Mouse (Mus musculus) embryo, embryonic 11 days (tissue): Measurements from ENCODE around the gene Yjefn3.

Source experiments
- DNase-seq: peaks from one replicate; pipeline ENCODE4 v3.0.0-alpha.2; 2015

Gene Yjefn3

GRCm38 (mm10) chr8:69877992-69878391 is 24.5 kb downstream of the Yjefn3 start:
- DNase-seq, result no peak

GRCm38 (mm10) chr8:69877396-69877795 is 25.1 kb downstream of the Yjefn3 start:
- DNase-seq, result no peak

- DNase-seq, result no peak
Measured at GRCm38 (mm10) chr8:69876967-69877366, 25.5 kb downstream of the Yjefn3 start.

DNA sequence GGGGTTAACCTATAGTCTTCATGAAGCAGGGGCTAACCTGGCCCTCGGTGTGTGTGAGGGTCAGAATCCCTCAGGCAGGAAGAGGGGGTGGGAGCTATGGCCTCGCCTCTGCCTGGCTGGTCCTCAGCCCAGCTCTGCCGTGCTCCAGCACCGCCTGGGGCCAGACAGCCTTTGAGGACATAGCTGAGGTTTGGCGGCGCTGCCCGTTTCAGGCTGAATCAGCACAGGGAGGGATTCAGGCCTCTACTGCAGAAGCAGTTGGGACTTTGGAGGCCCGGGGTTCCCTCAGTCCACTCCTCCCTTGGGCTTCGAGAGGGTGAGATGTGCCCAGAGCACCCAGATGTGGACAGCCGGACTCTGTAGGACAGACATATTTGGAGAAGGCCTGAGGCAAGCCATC is 26.4 kb downstream of the Yjefn3 start:
- no peak for DNase-seq

GRCm38 (mm10) chr8:69874654-69875053 is 27.9 kb downstream of the Yjefn3 start:
- no peak for DNase-seq

DNA sequence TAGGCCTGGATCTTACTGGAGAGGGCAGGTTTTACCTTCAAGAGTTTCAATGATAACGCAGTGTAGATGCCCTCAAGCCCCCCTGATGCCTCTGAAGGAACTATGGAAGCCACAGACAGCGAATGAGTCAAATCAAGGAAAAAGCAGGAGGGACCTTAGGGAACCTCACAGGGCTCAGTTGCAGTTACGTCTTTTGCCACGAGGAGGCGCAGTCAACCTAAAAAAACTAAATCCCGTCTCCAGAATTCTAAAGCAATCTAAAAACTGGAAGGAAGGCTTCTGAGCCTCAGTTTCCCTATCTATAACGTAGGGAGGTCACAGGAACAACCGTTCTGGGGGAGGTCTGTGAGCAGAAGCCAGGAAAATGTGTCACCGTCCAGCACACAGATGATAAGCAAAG is 28.4 kb downstream of the Yjefn3 start:
- DNase-seq, result peak; percentile 78

DNA sequence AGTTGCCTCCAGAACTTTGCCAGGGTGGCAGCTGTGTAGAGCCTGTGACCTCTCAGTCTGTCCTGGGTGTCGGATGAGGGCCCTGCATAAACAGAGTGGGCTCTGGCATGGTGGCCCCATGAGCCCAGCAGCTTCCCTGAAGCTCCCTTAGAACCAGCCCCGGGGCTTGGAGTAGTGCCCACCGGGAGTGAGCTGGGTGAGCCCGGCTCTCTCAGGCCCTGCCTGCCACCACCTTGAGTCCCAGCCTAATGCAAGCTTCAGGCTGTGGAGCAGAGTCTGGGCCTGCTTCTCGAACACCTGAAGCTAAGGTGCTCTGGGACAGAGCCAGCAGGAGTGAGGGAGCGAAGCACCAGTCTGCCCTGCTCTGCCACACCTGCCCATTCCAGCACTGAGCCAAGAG is 31.6 kb downstream of the Yjefn3 start:
- no peak for DNase-seq

DNA sequence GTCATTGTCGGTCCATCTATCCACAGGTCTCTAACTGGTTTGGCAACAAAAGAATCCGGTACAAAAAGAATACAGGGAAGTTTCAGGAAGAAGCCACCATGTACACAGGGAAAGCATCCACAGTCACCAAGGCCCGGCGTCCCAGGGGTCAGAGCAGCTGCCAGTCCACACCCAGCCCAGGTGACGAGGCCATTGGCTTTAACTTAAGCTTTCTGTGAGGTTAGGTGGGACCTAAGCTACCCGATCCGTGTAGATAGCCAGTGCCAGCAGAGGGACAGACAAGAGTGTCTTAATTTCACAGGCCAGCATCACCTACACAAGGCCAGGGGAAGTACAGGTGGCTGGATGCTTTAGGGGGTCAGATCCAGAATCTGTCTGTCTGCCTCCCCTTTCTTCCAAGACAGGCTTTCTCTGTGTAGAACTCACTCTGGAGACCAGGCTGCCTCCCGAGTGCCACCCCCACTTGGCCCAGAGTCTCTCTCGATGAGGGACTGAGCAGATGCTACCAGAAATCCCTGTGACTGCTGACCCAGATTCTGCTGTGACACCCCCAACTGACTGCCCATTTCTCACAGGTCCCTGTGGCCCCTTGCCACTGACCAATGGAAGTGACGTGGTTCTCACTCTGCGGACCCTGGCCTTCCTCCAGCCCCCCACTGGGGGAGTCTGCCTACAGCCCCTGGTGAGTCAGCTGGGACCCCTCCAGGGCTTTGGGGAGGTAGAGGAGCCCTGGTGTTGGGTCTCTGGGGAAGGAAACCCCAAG is 32.3 kb downstream of the Yjefn3 start:
- no peak for DNase-seq

DNA sequence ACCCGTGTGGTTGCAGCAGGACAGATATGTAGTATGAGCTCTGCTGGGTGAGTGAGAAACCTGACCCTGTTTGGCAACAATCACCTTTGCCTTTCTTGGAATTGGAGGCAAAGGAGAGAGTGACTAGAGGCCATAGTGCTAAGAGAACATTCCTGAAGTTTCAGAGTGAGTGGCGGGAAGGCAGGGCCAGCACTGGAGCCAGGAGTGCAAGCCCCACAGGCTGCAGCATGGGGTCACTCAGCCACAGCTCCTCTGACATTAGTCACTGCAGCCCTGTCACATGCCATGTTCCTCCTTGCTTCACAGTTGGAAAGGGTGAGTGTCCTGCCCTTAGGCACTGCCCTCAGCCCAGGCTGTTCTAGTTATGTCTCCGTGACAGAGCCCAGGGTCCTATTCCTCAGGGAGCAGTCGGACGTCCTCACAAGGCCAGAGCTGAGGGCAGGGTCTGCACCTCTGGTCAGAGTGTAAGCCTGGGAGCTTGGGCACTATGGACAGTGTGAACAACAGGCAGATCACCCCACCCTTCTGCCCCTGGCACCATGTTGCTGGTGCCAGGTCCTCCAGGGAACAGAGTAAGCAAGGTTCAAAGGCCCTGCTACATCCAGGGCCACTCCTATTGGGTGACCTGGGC is 34.7 kb downstream of the Yjefn3 start:
- no peak for DNase-seq

GRCm38 (mm10) chr8:69864180-69864579 is 38.3 kb downstream of the Yjefn3 start:
- DNase-seq, result no peak

DNA sequence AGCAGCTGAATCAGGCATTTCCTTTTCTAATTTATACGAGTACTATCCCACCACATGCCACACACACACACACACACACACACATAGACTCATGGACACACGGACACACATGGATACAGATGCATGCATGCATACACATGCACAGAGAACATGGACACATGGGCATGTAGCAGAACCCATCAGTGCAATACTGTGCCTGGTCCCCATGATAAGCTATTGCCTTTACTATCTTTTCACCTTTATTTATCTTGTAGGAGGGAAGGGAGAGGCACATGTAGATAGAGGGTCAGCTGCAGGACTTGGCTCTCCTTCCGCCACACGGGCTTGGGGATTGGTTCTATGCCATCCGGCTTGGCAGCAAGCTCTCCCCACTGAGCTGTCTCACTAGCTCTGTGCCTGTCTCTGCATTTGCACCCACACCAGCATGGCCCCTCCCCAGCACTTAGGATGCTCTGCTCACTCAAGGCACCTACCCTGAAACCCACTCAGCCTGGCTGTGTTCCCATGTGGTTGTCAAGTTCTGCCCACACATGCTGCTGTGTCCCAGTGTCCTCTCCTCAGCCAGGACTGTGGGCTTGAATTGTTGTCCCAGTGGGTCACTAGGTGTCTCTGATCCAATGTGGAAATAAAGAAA is 39.0 kb downstream of the Yjefn3 start:
- no peak for DNase-seq

DNA sequence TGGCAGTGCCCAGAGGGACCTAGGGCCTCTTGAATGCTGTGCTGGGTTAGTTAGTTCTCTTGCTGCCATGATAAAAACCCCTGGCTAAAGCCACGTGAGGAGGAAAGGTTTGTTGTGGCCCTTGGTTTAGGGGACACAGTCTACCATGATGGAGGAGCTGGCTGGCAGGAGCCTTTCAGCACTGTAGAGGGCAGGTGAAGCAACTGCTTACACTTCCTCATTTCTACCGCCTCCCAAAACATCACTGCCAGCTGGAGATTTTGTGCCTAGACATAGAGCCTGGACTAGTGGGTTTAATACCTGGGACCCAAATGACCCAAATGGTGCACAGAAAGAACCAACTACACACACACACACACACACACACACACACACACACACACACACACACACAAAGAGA is 41.3 kb downstream of the Yjefn3 start:
- no peak for DNase-seq

DNA sequence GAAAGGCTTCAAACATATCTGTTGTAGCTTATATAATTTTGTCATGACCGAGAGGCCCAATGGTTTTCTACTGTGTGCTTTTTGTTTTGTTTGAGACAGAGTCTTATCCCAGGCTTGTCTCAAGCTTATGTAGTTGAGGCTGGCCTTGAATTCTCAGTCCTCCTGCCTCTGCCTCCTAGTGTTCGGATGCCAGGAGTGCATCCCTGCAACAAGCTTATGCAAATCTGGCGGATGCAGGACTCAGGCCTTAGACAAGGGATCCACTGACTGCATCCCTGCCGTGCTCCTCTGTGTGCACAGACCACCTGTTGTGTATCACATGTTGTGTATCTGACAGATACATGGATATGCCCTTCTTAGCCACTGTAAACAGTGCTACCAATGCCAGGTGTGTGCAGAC is 41.7 kb downstream of the Yjefn3 start:
- peak; percentile 19 for DNase-seq

DNA sequence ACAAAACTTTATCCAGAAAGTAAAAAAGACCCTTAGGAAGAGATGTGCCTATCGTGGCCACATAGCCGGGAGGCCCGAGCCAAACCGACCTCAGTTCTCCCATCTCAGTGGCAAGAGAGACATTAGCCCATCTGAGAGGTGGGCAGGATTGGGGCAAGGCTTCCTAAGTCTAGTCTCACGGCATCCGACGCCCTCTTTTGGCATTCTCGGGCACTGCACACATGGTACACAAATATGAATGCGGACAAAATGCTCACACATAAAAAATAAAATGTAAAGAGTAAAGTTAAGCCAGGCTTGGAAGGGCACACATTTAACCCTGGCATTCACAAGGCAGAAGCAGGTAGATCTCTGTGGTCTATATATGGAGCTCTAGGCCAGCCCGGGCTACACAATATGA is 48.6 kb downstream of the Yjefn3 start:
- DNase-seq, result no peak

GRCm38 (mm10) chr8:69850926-69851506 is 51.5 kb downstream of the Yjefn3 start:
- DNase-seq, result no peak

- DNase-seq, result no peak
Measured at GRCm38 (mm10) chr8:69849899-69850298, 52.6 kb downstream of the Yjefn3 start.

DNA sequence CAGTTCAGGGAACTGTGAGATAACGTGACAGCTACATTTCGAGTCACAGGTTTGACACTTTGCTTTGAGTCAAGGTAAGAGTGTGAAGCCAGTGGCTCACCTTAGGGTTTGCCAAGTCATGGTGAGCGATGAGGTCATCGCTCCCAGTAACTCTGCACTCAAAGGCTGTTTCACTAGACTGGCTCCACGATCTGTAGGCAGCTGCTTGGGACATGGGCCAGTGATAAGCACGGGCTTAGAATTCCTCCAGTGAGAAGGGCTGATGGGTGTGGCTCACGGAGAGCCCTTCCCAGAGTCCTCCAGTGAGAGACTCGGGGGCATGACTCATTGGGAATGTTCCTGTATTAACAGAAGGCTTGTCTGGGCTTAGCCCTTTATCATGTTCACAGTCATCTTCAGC is 53.6 kb downstream of the Yjefn3 start:
- DNase-seq, result no peak

DNA sequence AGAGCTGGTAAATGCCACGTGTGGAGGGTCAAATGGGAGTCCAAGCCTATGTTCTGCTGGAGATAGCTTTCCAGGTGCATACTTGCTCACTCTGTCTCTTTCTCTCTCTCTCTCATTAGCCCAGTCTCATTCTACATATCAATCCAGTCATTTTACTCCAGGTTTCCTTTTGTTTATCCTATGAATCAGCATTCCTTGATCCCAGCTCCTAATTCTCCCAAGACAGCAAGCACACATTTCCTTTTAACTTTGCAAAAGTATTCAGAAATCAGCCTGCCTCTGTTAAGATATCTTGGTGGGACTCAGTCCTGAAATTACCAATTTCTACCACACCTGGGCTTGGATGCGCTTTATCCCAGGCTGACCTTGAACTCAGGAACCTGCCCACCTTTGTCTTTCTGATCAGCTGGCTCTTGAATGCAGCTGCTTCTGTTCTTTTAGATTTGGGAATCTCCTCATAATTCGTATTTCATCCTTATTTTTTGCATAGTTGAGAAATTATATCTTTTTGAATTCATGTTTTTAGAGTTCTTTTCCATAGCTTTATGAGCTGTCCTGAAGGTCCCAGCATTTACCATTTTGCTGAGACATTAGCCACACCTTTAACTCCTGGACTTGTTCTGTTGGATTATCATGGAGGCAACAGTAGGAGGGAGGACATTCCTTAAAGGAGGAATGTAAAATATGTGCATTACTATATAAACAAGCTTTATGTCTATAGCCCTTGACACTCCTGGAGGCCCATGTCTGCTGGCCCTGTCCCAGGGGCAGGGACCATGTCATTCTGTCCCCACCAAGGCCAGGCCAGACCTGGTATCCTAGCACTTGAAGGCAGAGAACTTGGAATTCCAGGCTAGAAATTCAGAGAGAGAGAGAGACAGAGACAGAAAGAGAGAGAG is 55.1 kb downstream of the Yjefn3 start:
- DNase-seq, result no peak
